Mouse (Mus musculus) forebrain, embryonic 14.5 days (tissue): Measurements from ENCODE around the gene Kcnq5. TPM values are rescaled to one million over a fixed set of nuclear protein-coding genes. Genes with fewer than 3 reads are reported as not detected.
"Not testable (repeated sequence)": the region's sequence is repeated elsewhere in the genome, so short reads cannot be mapped to it uniquely, and the experiment has no call there.

Source experiments
- ATAC-seq: fragments of 200-750 bp; cut with Nextera tagmentation; 2 replicates; pipeline ENCODE4 v1.8.0; 2017; ENCODE audit warnings: mild to moderate bottlenecking, moderate library complexity
- DNase-seq: peaks from one replicate; pipeline ENCODE4 v3.0.0-alpha.2; 2015; ENCODE audit warnings: low spot score
- H3K27ac ChIP-seq: fragments of 300-500 bp; sonication (generic); 2 replicates; pipeline ENCODE4 v1.5.1; 2014; ENCODE audit warnings: low read depth, mild to moderate bottlenecking, control low read depth, low read length, moderate library complexity
- H3K27me3 ChIP-seq: fragments of 300-500 bp; sonication (generic); replicated peaks from 2 replicates; pipeline ENCODE4 v1.6.1; 2014; ENCODE audit warnings: low read length, control low read depth, mixed read lengths; ENCODE audit not compliant: control insufficient read depth, insufficient read depth
- H3K36me3 ChIP-seq: fragments of 300-500 bp; sonication (generic); 2 replicates; pipeline ENCODE4 v1.6.1; 2014; ENCODE audit warnings: low read length, control low read depth; ENCODE audit not compliant: control insufficient read depth, insufficient read depth
- H3K4me1 ChIP-seq: fragments of 300-500 bp; sonication (generic); 2 replicates; pipeline ENCODE4 v1.6.1; 2014; ENCODE audit warnings: antibody characterized with exemption, low read length, control low read depth; ENCODE audit not compliant: control insufficient read depth, insufficient read depth
- H3K4me2 ChIP-seq: fragments of 300-500 bp; sonication (generic); 2 replicates; pipeline ENCODE4 v1.6.1; 2014; ENCODE audit warnings: mild to moderate bottlenecking, control low read depth, low read length
- H3K4me3 ChIP-seq: fragments of 300-500 bp; sonication (generic); 2 replicates; pipeline ENCODE4 v1.5.1; 2014; ENCODE audit warnings: low read depth, low read length, control low read depth
- H3K9ac ChIP-seq: fragments of 300-500 bp; sonication (generic); 2 replicates; pipeline ENCODE4 v1.6.1; 2014; ENCODE audit warnings: mild to moderate bottlenecking, low read length, control low read depth, moderate library complexity
- H3K9me3 ChIP-seq: fragments of 300-500 bp; sonication (generic); replicated peaks from 2 replicates; pipeline ENCODE4 v1.6.1; 2016; ENCODE audit warnings: low read length, control low read depth, mixed read lengths; ENCODE audit not compliant: control insufficient read depth
- whole genome bisulfite sequencing: fragments of 180-500 bp; shearing (Covaris S2); extraction: QIAGEN DNeasy Blood & Tissue Kit; methylation state at CpG from one replicate; pipeline ENCODE4 v1.1.7; 2014; 5-methylcytosine and 5-hydroxymethylcytosine counted together
- polyA plus RNA-seq: library from polyadenylated mRNA; unstranded; fragments of >200 nt; fragmentation: Nextera tagmentation; extraction: Ambion mirVana; gene quantifications from 2 replicates; pipeline ENCODE4 v1.2.1, GENCODE M21; 2014

Kcnq5 gene
- polyA plus RNA-seq, 1 experiment from 2014 or later: 0.93 TPM

- Histone ChIP-seq H3K36me3 (no peaks in the 10 kb centered on the region), H3K27ac (no peak overlapping the region), H3K4me1 (no peaks in the 10 kb centered on the region), H3K27me3 (no peaks in the 10 kb centered on the region), H3K9ac (no peak overlapping the region), H3K4me3 (no peak overlapping the region), H3K9me3 (no peaks in the 10 kb centered on the region), H3K4me2 (no peak overlapping the region)
- ATAC-seq (no peak), DNase-seq (peak; percentile 39)
- WGBS: 68% methylated on average over 2 of the region's 2 CpGs
Observed at GRCm38 (mm10) chr1:21804477-21804866, 157.3 kb downstream of the Kcnq5 start.

GRCm38 (mm10) chr1:21803751-21804476 is 157.8 kb downstream of the Kcnq5 start:
- no peak overlapping the region for H3K4me3 ChIP-seq
- 72% methylated on average over 5 of the region's 5 CpGs for WGBS
- no peaks in the 10 kb centered on the region for H3K27me3 ChIP-seq
- no peaks in the 10 kb centered on the region for H3K36me3 ChIP-seq
- no peak overlapping the region for H3K9ac ChIP-seq
- ATAC-seq (no peak), DNase-seq (peak; percentile 54)
- H3K9me3 ChIP-seq: no peaks in the 10 kb centered on the region
- no peak overlapping the region for H3K4me2 ChIP-seq
- no peaks in the 10 kb centered on the region for H3K4me1 ChIP-seq
- H3K27ac ChIP-seq: no peak overlapping the region

- ATAC-seq: no peak
- H3K4me2 ChIP-seq: no peak overlapping the region
- no peak for DNase-seq
- WGBS: 84% methylated on average over 5 of the region's 5 CpGs
- H3K4me3 ChIP-seq: no peak overlapping the region
- no peaks in the 10 kb centered on the region for H3K36me3 ChIP-seq
- no peaks in the 10 kb centered on the region for H3K9me3 ChIP-seq
- no peak overlapping the region for H3K9ac ChIP-seq
- H3K27me3 ChIP-seq: no peaks in the 10 kb centered on the region
- H3K27ac ChIP-seq: no peak overlapping the region
- no peaks in the 10 kb centered on the region for H3K4me1 ChIP-seq
Observed at GRCm38 (mm10) chr1:21780746-21781145, 181.0 kb downstream of the Kcnq5 start.

- ATAC-seq: no peak
- Histone ChIP-seq H3K4me2 (no peak overlapping the region), H3K9me3 (no peaks in the 10 kb centered on the region), H3K27ac (no peak overlapping the region), H3K9ac (no peak overlapping the region), H3K36me3 (no peaks in the 10 kb centered on the region), H3K27me3 (no peaks in the 10 kb centered on the region), H3K4me3 (no peak overlapping the region), H3K4me1 (no peaks in the 10 kb centered on the region)
- 97% methylated on average over 5 of the region's 5 CpGs for WGBS
- DNase-seq: no peak
Observed at GRCm38 (mm10) chr1:21777560-21777959, 184.2 kb downstream of the Kcnq5 start.

- no peaks in the 10 kb centered on the region for H3K27me3 ChIP-seq
- peak; percentile 54; the same call in 1 of the 2 replicates for ATAC-seq
- H3K9ac ChIP-seq: no peak overlapping the region
- H3K36me3 ChIP-seq: no peaks in the 10 kb centered on the region
- DNase-seq: peak; percentile 52
- H3K4me2 ChIP-seq: no peak overlapping the region
- no peaks in the 10 kb centered on the region for H3K4me1 ChIP-seq
- no peak overlapping the region for H3K27ac ChIP-seq
- WGBS: 69% methylated on average over 5 of the region's 5 CpGs
- H3K4me3 ChIP-seq: no peak overlapping the region
- no peaks in the 10 kb centered on the region for H3K9me3 ChIP-seq
Observed at GRCm38 (mm10) chr1:21773931-21774330, 187.8 kb downstream of the Kcnq5 start.

GRCm38 (mm10) chr1:21770494-21770893 is 191.2 kb downstream of the Kcnq5 start:
- Histone ChIP-seq H3K4me2 (no peak overlapping the region), H3K27me3 (no peaks in the 10 kb centered on the region), H3K9me3 (no peaks in the 10 kb centered on the region), H3K27ac (no peak overlapping the region), H3K9ac (no peak overlapping the region), H3K4me1 (no peaks in the 10 kb centered on the region), H3K36me3 (no peaks in the 10 kb centered on the region), H3K4me3 (no peak overlapping the region)
- no peak for ATAC-seq
- WGBS: 81% methylated on average over 1 of the region's 1 CpGs
- DNase-seq: peak; percentile 3

- WGBS: 83% methylated on average over 1 of the region's 1 CpGs
Observed at GRCm38 (mm10) chr1:21749297-21749696, 212.4 kb downstream of the Kcnq5 start.

GRCm38 (mm10) chr1:21729131-21729530 is 232.6 kb downstream of the Kcnq5 start:
- no peak for ATAC-seq

More at GRCm38 (mm10) chr1:21749297-21749696, 212.4 kb downstream of the Kcnq5 start:
- Histone ChIP-seq H3K36me3 (no peaks in the 10 kb centered on the region), H3K9ac (no peak overlapping the region), H3K4me2 (no peak overlapping the region), H3K4me3 (no peak overlapping the region), H3K9me3 (no peaks in the 10 kb centered on the region), H3K27ac (no peak overlapping the region), H3K4me1 (no peaks in the 10 kb centered on the region), H3K27me3 (no peaks in the 10 kb centered on the region)
- DNase-seq (no peak), ATAC-seq (no peak)

GRCm38 (mm10) chr1:21723231-21723630 is 238.5 kb downstream of the Kcnq5 start:
- H3K4me3 ChIP-seq, H3K36me3 ChIP-seq, H3K4me2 ChIP-seq, H3K9ac ChIP-seq, H3K27me3 ChIP-seq, H3K4me1 ChIP-seq, H3K9me3 ChIP-seq, H3K27ac ChIP-seq, ATAC-seq, DNase-seq: not testable (repeated sequence)
- 89% methylated on average over 2 of the region's 2 CpGs for WGBS

More at GRCm38 (mm10) chr1:21729131-21729530, 232.6 kb downstream of the Kcnq5 start:
- Histone ChIP-seq H3K9me3 (no peaks in the 10 kb centered on the region), H3K9ac (no peak overlapping the region), H3K4me1 (no peaks in the 10 kb centered on the region), H3K36me3 (no peaks in the 10 kb centered on the region), H3K27ac (no peak overlapping the region), H3K4me3 (no peak overlapping the region), H3K27me3 (no peaks in the 10 kb centered on the region), H3K4me2 (no peak overlapping the region)
- 90% methylated on average over 1 of the region's 1 CpGs for WGBS
- DNase-seq: no peak
